Mouse (Mus musculus) kidney, embryonic 15.5 days (tissue): ENCODE measurements around the gene Mecr. TPM values are rescaled to one million over a fixed set of nuclear protein-coding genes. Genes with fewer than 3 reads are reported as not detected.
A peak's percentile ranks its signal among the peaks of the same experiment; 100 is the strongest.

Experiments
- ATAC-seq: fragments of 200-750 bp; cut with Nextera tagmentation; replicated peaks from 2 replicates; pipeline ENCODE4 v1.8.0; 2017; ENCODE audit warnings: moderate TSS enrichment; ENCODE audit not compliant: low FRiP score
- H3K27ac ChIP-seq: fragments of 300-500 bp; sonication (generic); 2 replicates; pipeline ENCODE4 v1.5.1; 2015; ENCODE audit warnings: mild to moderate bottlenecking, inconsistent platforms
- H3K27me3 ChIP-seq: fragments of 300-500 bp; sonication (generic); 2 replicates; pipeline ENCODE4 v1.6.1; 2015; ENCODE audit warnings: inconsistent platforms
- H3K36me3 ChIP-seq: fragments of 300-500 bp; sonication (generic); 2 replicates; pipeline ENCODE4 v1.6.1; 2015; ENCODE audit warnings: inconsistent platforms
- H3K4me1 ChIP-seq: fragments of 300-500 bp; sonication (generic); 2 replicates; pipeline ENCODE4 v1.6.1; 2015; ENCODE audit warnings: inconsistent platforms
- H3K4me2 ChIP-seq: fragments of 300-500 bp; sonication (generic); 2 replicates; pipeline ENCODE4 v1.6.1; 2015; ENCODE audit warnings: moderate library complexity, mild to moderate bottlenecking, inconsistent platforms
- H3K4me3 ChIP-seq: fragments of 300-500 bp; sonication (generic); replicated peaks from 2 replicates; pipeline ENCODE4 v1.5.1; 2015; ENCODE audit warnings: mild to moderate bottlenecking, inconsistent platforms
- H3K9ac ChIP-seq: fragments of 300-500 bp; sonication (generic); 2 replicates; pipeline ENCODE4 v1.6.1; 2015; ENCODE audit warnings: mild to moderate bottlenecking, inconsistent platforms
- H3K9me3 ChIP-seq: fragments of 300-500 bp; sonication (generic); replicated peaks from 2 replicates; pipeline ENCODE4 v1.6.1; 2016; ENCODE audit warnings: inconsistent platforms
- WGBS: fragments of 180-500 bp; shearing (Covaris S2); methylation state at CpG from one replicate; pipeline ENCODE4 v1.1.7; 2015; ENCODE audit warnings: mixed read lengths; 5-methylcytosine and 5-hydroxymethylcytosine counted together
- polyA plus RNA-seq: library from polyadenylated mRNA; unstranded; fragments of >200 nt; fragmentation: Nextera tagmentation; extraction: Ambion mirVana; gene quantifications from 2 replicates; pipeline ENCODE4 v1.2.1, GENCODE M21; 2015

Gene Mecr
- polyA plus RNA-seq, 1 experiment from 2014 or later, result 45.8 TPM

DNA sequence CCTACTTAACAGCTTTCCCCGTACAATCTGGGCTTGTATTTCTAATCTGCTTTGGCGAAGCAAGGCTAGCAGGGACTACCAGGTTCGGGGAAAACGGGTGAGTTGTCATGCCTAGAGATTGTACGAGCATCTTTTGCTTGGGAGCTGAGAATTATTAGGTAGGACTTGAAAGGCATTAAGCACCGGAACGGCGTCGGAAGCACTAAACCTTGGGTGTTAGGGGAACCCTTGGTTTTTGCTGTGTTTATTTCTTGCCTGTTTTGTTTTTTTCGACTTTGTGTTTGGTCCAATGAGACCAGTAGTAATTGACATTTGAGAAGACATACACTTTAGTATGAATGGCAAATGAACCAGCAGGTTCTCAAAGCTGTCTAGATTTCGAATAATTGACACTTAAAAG is 31.3 kb downstream of the Mecr start:
- Histone ChIP-seq H3K4me1 (peaks cover 48% of the 10 kb centered on the region), H3K27me3 (no peaks in the 10 kb centered on the region), H3K27ac (peak overlapping the region; percentile 99), H3K4me2 (peak overlapping the region; percentile 86), H3K36me3 (no peaks in the 10 kb centered on the region), H3K9me3 (no peaks in the 10 kb centered on the region), H3K4me3 (peak overlapping the region; percentile 98), H3K9ac (peak overlapping the region; percentile 100)
- 2% methylated on average over 11 of the region's 11 CpGs for WGBS
- ATAC-seq, result no peak

DNA sequence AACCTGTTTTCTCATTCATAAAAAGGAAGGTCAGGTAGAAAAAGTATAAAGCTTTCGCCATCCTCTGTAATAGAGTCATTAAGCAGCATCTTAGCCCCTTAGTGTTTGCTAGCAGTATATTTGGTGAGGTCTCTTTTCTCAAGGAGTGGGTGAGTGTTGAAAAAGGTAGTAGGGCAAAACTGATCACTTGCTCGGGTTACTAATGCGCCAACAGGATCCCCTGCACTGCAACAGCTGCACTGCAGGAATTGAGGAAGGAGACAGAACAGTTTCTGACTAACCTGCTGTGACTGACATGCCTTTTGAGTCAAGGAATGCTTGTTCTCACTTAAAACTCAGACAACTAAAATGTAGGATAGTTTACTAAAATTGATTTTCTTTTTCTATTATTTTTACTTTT is 32.0 kb downstream of the Mecr start:
- H3K9me3 ChIP-seq, result no peaks in the 10 kb centered on the region
- H3K27ac ChIP-seq, result no peak overlapping the region
- peak overlapping the region; percentile 86 for H3K4me2 ChIP-seq
- peak overlapping the region; percentile 98 for H3K4me3 ChIP-seq
- H3K36me3 ChIP-seq, result no peaks in the 10 kb centered on the region
- ATAC-seq, result no peak
- 35% methylated on average over 3 of the region's 3 CpGs for WGBS
- H3K27me3 ChIP-seq, result no peaks in the 10 kb centered on the region
- peaks cover 53% of the 10 kb centered on the region for H3K4me1 ChIP-seq
- peak overlapping the region; percentile 100; the same call in 1 of the 2 replicates for H3K9ac ChIP-seq

DNA sequence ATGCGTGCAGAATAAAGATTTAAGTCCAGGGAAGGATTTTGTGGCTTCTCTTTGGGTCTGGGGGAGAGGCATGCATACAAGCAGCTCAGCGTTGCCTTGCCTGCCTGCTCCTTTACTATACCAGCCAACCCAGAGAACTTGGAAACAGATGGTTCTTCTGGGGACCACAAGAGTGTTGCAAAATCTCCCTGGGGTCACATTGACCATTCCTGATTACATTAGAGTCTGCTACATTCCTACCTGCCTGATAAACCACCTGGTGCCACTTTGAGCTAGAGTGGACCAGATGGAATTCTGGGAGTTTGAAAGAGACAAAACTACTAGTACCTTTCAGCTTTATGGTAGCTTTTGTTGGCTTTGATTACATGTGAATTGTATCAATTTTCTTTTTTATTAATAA is 33.6 kb downstream of the Mecr start:
- no peak overlapping the region for H3K27ac ChIP-seq
- H3K27me3 ChIP-seq, result no peaks in the 10 kb centered on the region
- WGBS, result 73% methylated on average over 2 of the region's 2 CpGs
- 0 out of 2 replicates have a peak overlapping the region, but pooled peaks have one; percentile 14 for H3K4me2 ChIP-seq
- no peaks in the 10 kb centered on the region for H3K9me3 ChIP-seq
- no peaks in the 10 kb centered on the region for H3K36me3 ChIP-seq
- ATAC-seq, result no peak
- H3K4me3 ChIP-seq, result no peak overlapping the region
- peaks cover 58% of the 10 kb centered on the region for H3K4me1 ChIP-seq
- no peak overlapping the region for H3K9ac ChIP-seq

DNA sequence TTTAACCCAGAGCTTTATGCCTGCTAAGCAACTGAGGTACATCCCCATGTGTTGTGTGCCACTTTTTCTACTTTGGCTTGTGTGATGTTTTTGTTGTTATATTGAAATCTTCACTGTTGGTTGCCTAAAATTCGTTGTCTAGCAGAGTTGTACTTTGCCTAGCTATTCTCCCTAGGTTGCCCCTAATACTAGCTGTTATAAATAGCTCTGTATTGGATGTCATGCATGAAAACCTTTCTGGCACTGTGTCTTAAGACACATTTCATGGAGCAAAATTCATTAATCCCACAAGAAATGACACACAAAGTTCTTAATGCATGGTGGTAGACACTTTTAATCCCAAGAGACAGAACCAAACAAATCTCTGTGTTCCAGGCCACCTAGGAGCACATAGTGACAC is 36.4 kb downstream of the Mecr start:
- H3K4me1 ChIP-seq, result peaks cover 51% of the 10 kb centered on the region
- no peaks in the 10 kb centered on the region for H3K27me3 ChIP-seq
- H3K9ac ChIP-seq, result no peak overlapping the region
- no peaks in the 10 kb centered on the region for H3K9me3 ChIP-seq
- no peak overlapping the region for H3K27ac ChIP-seq
- no peak overlapping the region for H3K4me2 ChIP-seq
- H3K4me3 ChIP-seq, result no peak overlapping the region
- ATAC-seq, result no peak
- H3K36me3 ChIP-seq, result 0 out of 2 replicates have a peak, but pooled peaks cover 6% of the 10 kb centered on the region
- 70% methylated on average over 1 of the region's 1 CpGs for WGBS

DNA sequence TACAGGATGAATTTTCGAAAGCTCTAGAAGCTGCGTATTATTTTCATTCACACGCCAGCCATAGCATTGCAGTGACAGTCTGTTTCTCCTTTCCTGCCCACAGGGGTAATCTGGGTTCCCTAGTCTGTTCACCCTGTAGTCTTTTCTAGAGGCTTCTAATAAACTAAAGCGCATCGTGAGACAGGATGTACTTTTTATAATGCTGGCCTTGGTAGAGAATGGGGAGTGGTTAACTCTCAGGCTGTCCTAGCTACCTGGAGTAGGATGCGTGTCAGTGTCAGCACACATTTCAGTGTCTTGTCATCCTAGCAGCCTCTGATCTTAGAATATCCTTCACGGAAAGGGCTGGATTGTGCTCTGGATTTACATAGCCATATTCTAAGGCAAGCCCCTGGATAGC is 38.0 kb downstream of the Mecr start:
- H3K9ac ChIP-seq, result no peak overlapping the region
- H3K27me3 ChIP-seq, result no peaks in the 10 kb centered on the region
- no peak overlapping the region for H3K4me3 ChIP-seq
- WGBS, result 86% methylated on average over 7 of the region's 7 CpGs
- no peak overlapping the region for H3K4me2 ChIP-seq
- ATAC-seq, result no peak
- no peak overlapping the region for H3K27ac ChIP-seq
- H3K4me1 ChIP-seq, result peaks cover 38% of the 10 kb centered on the region
- H3K9me3 ChIP-seq, result no peaks in the 10 kb centered on the region
- peaks cover 22% of the 10 kb centered on the region for H3K36me3 ChIP-seq

DNA sequence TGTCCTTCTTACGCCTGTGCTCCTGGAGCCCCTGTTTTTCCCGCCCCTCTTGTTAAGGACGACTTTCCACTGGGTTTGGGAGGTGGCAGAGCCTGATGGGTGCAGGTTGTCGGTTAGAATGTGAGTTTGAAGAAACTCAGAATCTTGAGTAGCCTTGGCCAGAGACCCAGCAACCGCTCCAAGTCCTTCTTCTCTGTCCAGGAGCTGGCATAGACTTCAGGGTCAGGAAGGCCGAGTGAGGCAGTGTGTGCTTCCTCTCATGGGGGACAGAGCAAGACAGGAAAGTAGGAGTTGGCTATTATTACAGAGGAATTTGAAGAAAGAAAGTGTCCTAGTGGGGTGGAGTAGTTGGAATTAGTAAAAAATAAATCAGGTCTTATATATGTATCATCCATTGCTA is 40.3 kb downstream of the Mecr start:
- Histone ChIP-seq H3K9me3 (no peaks in the 10 kb centered on the region), H3K27ac (no peak overlapping the region), H3K9ac (no peak overlapping the region), H3K36me3 (peaks cover 40% of the 10 kb centered on the region), H3K27me3 (no peaks in the 10 kb centered on the region), H3K4me3 (no peak overlapping the region), H3K4me1 (peaks cover 20% of the 10 kb centered on the region), H3K4me2 (no peak overlapping the region)
- WGBS, result 70% methylated on average over 6 of the region's 6 CpGs
- ATAC-seq, result no peak

DNA sequence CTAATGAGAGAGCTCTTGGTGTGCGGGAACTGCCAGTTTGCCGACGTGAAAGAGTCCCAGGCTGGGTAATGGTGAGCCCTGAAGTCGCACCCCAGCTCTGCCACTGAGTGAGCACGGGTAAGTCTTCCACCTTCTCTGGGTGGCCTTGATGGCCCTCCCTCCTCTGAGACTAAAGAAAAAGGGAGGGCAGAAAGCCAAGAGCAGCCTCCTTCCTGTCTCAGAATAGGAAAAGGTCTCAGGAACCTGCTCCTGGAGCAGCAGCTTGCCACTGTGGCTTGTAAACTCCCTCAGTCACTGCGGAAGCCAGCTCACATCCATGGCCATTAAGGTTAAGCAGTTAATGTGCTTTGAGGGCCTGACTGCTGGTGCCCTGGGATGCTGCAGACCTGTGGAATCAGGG is 42.1 kb downstream of the Mecr start:
- H3K27ac ChIP-seq, result no peak overlapping the region
- H3K36me3 ChIP-seq, result peaks cover 44% of the 10 kb centered on the region
- H3K9me3 ChIP-seq, result no peaks in the 10 kb centered on the region
- H3K4me1 ChIP-seq, result peaks cover 11% of the 10 kb centered on the region; the same call in 1 of the 2 replicates
- no peak overlapping the region for H3K4me2 ChIP-seq
- no peaks in the 10 kb centered on the region for H3K27me3 ChIP-seq
- ATAC-seq, result no peak
- H3K4me3 ChIP-seq, result no peak overlapping the region
- no peak overlapping the region for H3K9ac ChIP-seq
- 73% methylated on average over 6 of the region's 6 CpGs for WGBS

DNA sequence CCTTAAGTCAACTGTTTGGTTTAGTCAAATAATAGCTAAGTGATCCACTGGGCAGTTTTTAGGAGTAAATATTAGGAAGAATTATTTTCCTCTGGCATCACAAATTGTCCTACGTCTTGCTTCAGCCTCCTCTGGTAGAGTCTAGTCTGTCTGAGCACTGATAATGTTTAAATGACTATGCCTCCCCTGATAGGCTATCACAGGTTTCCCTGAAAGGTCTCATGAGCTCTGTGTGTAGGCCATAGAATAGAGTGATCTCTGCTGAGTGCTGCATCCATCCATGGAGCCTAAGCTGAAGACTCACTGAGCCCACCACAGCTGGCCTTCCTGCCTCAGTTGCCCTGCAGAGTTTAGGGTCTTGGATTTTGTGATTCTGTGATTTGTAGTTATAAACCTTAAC is 45.3 kb downstream of the Mecr start:
- Histone ChIP-seq H3K9me3 (no peaks in the 10 kb centered on the region), H3K27me3 (no peaks in the 10 kb centered on the region), H3K4me2 (no peak overlapping the region), H3K4me1 (0 out of 2 replicates have a peak, but pooled peaks cover 3% of the 10 kb centered on the region), H3K4me3 (no peak overlapping the region), H3K9ac (no peak overlapping the region), H3K36me3 (peaks cover 71% of the 10 kb centered on the region), H3K27ac (no peak overlapping the region)
- WGBS, result 90% methylated on average over 1 of the region's 1 CpGs
- ATAC-seq, result no peak

DNA sequence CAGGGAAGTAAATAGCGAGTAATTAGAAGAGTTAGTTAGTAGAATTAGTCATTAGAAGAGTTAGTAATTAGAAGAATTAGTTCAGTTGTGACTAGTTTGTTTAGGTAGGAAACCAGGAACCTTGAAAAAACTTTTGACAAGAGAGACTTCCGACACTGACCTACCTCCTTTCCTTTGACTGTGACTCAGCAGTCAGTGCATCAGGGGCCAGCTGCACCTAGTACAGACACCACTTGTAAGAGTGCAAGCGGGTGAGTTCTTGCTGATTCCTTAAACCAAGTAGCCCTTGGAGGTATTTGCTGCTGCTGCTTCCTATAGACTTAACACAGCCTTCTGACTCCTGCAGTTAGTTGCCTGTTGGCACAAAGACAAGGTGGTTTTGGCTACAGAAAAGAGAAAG is 47.4 kb downstream of the Mecr start:
- Histone ChIP-seq H3K4me1 (no peaks in the 10 kb centered on the region), H3K36me3 (peaks cover 72% of the 10 kb centered on the region), H3K9me3 (no peaks in the 10 kb centered on the region), H3K9ac (no peak overlapping the region), H3K4me2 (no peak overlapping the region), H3K27ac (no peak overlapping the region), H3K27me3 (no peaks in the 10 kb centered on the region), H3K4me3 (no peak overlapping the region)
- no peak for ATAC-seq
- 85% methylated on average over 3 of the region's 3 CpGs for WGBS

DNA sequence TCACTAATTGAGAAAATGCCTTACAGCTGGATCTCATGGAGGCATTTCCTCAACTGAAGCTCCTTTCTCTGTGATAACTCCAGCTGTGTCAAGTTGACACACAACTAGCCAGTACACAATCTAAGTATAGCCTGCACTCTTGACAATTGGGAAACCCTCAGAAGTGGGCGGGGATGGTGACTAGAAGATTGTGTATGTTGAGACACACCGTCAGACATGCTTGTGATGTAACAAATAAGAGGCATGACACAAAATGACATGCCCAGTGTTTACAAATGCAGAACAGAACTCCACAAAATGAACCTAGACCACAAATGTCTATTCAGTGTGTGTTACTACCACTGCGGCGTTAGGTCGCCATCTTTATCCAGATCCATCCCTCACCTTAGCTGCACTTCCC is 53.8 kb downstream of the Mecr start:
- no peaks in the 10 kb centered on the region for H3K27me3 ChIP-seq
- H3K9me3 ChIP-seq, result no peaks in the 10 kb centered on the region
- no peak overlapping the region for H3K4me3 ChIP-seq

DNA sequence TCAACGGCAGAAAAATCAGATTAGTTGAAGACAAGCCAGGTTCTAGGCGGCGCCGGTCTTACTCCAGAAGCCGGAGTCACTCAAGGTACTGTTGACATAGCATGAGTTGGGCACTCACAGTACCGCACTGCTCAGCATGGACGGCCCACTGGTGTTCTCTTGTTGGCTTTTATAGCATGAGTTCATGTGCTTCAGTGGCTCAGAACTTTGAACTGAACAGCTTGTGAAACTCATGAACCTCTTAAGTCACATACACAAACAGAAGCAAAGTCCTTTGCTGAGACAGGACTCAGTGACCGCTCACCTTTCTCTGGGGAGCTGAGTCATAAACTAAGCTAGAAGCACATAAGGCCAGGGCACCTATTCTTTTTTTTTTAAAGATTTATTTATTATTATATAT is 54.5 kb downstream of the Mecr start:
- Histone ChIP-seq H3K4me3 (no peak overlapping the region), H3K4me2 (no peak overlapping the region), H3K9ac (no peak overlapping the region), H3K27me3 (no peaks in the 10 kb centered on the region), H3K9me3 (no peaks in the 10 kb centered on the region), H3K27ac (no peak overlapping the region), H3K36me3 (peaks cover 83% of the 10 kb centered on the region), H3K4me1 (no peaks in the 10 kb centered on the region)
- no peak for ATAC-seq
- WGBS, result 94% methylated on average over 8 of the region's 8 CpGs

More for the DNA sequence above, 53.8 kb downstream of the Mecr start:
- 96% methylated on average over 5 of the region's 5 CpGs for WGBS
- no peak for ATAC-seq
- no peaks in the 10 kb centered on the region for H3K4me1 ChIP-seq
- no peak overlapping the region for H3K27ac ChIP-seq
- no peak overlapping the region for H3K9ac ChIP-seq
- peaks cover 83% of the 10 kb centered on the region for H3K36me3 ChIP-seq
- no peak overlapping the region for H3K4me2 ChIP-seq

DNA sequence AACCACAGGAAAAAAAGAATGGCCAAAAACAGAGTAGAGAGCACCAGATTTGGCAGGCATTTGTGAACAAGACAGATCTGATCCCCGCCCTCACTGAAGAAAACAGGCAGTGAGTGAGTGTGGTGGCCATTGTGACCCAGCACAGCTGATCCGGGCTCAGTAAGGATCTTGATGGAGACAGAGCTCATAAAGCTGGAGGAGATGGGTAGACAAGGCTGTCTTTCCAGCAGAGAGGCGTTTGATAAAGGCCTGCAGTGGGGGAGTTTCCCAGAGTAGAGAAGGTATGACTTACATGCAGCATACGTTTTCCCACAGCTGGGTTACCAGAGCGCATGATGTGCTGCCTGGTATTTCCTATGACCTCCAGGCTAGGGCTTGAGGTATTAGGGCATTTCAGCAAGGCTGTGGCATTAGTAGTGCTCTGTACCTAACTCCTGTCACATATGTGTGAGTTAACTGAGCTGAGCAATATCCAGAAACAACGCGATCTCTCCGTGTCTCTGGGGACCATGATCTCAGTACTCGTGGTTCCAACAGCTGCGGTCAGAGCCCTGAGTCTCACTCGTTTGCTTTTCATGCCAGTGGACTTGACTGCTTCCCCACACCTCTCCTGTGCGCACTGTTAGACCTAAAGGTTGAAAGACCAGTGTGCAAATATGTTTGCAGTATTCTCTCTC is 55.4 kb downstream of the Mecr start:
- no peak overlapping the region for H3K4me3 ChIP-seq
- H3K4me2 ChIP-seq, result no peak overlapping the region
- H3K27ac ChIP-seq, result no peak overlapping the region
- no peaks in the 10 kb centered on the region for H3K9me3 ChIP-seq
- no peak for ATAC-seq
- WGBS, result 78% methylated on average over 12 of the region's 12 CpGs
- no peak overlapping the region for H3K9ac ChIP-seq
- H3K4me1 ChIP-seq, result no peaks in the 10 kb centered on the region
- peaks cover 80% of the 10 kb centered on the region for H3K36me3 ChIP-seq
- no peaks in the 10 kb centered on the region for H3K27me3 ChIP-seq

DNA sequence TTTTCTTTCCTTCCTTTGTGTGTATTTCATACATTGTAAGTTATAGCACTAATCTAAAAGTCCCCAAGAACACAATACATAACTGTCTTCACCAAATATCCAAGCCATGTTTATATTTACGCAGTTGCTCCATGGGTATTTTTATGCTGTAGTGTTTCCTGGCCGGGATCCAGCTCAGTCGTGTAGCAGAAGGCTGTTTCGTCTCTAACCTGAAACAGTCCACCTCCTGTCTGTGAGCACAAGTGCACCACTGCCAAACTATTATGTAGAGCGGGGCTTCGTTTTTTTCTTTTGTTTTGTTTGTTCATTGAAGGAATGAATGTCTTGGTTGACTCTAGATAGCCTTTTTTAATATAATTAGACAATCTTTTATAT is 55.9 kb downstream of the Mecr start:
- no peak for ATAC-seq
- H3K4me2 ChIP-seq, result no peak overlapping the region
- peaks cover 80% of the 10 kb centered on the region for H3K36me3 ChIP-seq
- no peak overlapping the region for H3K27ac ChIP-seq
- H3K9ac ChIP-seq, result no peak overlapping the region
- 84% methylated on average over 6 of the region's 6 CpGs for WGBS
- H3K27me3 ChIP-seq, result no peaks in the 10 kb centered on the region
- H3K9me3 ChIP-seq, result no peaks in the 10 kb centered on the region
- no peaks in the 10 kb centered on the region for H3K4me1 ChIP-seq
- H3K4me3 ChIP-seq, result no peak overlapping the region
